Mouse (Mus musculus) cerebellum, adult 8-10 months (tissue): ENCODE measurements around the gene Cldn13.

ENCODE experiments used
- DNase-seq: peaks from one replicate; pipeline ENCODE4 v3.0.0; 2022

Gene Cldn13

DNA sequence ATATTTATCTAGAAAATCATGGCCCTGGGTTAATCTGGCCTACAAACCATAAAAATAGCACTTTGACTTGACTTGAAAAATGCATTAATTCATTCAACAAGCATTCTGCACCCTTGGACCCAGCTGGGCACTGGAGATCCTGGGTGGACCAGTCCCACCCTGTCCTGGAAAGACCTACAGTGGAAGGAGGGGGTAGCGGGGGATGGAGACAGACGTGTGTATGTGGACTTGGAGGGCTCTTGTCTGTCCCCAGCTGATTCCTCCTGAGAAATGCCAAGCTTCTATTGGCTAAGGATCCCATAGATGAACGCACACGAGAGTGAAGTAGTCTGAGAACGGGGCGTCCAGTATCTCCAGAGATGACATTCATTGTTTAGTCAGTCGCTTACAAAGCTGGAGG, 26.8 kb downstream of the Cldn13 start:
- no peak for DNase-seq

DNA sequence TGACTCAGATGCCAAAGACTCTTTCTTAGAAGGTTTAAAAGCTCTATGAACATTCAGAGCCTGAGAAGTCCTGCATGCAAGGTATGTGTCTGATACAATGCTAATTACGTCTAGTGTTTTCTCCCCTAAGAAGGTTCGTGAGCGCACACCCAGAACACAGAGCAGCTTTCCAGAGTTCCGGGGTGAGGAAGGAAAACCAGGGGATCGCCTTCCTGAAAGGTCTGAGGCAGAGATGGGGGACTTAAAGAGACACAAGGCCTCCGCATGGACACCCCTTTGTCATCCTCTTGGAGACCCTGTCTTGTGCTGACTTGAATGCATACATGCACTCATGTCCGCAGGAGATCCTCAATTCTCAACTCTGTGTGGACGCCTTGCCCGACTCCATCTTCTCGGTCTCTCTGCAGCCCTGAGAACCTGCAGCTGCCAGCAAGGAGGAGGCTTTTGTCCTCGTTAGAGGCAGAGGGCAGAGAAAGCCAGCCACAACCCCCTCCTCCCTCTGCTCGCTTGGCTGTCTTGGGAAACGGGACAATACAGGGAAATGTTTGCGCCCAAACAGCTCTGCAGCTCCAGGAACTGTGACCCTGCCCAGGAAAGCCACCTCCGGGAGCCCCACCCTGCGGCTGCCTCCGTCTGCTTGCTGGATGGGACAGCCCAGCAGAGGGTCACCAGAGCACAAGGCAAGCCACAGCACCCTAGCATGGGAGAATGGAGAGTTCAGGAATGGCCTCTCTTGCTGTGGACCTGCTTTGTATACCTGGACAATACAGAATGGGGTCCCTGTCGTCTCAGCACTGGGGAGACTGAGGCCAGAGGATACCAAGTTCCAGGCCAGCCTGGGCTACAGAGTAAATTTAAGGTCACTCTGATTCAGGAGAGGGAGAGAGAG, 27.6 kb downstream of the Cldn13 start:
- no peak for DNase-seq

DNA sequence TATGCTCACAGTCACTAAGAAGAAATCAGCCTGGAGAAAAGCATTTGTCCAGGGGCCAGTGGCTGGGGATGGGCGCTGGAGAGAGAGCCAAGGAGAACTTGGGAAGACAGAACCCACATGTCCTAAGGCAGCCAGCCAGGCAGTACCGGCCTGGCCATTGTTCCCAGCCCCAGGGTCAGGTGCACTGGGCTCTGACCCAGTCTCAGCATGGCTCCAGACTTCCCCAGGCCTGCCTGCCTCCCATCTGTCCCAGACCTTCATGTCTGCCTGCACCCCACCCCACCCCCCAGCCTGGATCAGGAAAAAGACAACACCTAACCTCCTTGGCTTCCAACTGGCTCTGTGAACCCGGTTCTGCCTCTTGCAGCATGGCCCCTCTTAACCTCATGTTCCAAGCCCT, 32.2 kb downstream of the Cldn13 start:
- peak; percentile 69 for DNase-seq

DNA sequence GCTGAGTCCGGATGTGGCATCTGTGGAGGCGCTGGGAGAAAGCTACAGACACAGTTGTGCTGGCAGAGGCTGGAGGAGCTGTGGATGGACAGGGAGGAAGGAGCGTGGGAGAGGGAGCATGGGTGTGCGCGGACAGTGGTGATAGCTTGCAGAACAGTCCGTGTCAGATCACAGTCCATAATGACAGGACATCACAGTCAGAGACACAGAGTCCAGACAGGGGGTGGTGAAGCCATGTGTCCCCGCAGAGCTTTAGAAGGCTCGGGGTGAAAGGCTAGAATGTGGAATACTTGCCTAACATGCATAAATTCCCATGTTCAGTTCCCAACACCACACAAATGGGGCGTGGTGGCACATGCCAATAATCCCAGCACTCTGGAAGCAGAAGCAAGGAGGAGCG, 38.5 kb downstream of the Cldn13 start:
- DNase-seq, result no peak

DNA sequence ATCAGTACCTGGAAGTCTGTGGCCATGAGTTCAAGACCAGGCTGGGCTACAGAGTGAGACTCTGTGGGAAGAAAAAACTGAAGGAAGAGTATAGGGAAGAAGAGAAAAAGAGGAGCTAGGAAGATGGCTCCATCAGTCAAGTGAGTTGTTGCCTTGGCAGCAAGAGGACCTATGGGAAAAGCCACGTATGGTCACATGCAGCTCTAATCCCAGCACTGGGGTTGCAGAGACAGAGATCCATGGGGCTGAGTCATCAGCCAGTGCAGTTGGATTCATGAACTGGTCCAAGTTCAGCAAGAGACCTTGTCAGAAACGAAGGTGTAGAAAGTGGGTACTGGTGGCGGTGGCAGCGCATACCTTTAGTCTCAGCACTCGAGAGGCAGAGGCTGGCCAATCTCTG, 40.1 kb downstream of the Cldn13 start:
- no peak for DNase-seq

DNA sequence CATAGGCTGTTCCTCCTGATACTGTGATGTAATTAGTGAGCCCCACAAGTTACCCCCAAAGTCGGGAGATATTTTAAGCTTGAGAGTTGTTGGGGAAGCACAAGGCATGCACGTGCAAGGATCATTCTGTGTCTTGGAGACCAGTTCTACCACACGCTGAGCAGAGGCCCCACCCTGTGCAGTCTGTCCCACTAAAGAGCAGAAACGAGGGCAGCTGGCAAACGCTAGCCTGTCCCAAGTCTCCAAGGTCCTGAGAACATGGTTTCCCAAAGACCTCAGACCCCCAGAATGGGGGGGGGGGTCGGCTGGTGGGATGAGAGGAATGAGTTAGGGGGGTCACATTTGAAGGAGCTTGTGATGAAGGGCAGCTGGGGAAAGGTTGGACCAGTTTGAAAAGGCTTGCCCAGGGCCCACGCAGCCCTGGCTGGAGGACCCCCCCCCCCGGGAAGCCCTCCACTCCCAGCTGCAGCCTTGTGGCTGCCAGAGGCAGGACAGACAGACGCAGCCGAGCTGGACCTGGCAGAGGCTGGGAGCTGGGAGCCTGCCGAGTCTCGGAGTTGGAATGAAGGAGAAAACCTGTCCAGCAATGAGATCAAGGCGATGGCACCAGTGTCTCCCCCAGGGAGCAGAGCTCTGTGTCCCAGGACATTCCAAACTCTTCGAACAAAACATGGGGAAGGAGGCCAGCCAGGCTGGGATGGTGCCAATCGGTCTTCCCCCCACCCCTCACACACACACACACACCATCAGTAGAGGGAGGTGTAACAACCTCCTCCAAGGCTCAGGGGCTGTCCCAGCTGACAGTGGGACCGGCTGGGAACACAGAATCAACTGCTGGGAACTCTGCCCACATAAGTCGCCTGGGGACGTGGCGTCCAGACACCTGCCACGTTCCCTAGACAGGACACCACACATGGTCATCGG, 41.1 kb downstream of the Cldn13 start:
- DNase-seq, result peak; percentile 6

DNA sequence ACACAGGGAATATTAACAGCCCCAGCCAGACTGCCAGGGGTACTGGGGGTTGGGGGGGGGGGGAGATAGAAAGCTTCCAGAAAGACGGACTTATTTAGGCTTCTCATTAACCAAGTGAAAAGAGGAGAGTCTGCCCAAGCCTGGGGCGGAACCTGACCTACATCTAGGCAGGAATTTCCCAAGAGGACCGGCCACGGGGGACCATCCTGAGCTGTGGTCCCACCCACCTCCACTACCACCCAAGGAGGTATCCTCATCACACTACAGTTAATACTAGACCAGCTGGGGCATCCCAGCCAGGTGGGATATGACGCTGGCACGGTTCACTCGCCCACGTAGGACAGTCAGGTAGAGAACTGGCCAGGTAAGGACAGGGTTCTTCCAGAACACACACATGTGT, 42.3 kb downstream of the Cldn13 start:
- no peak for DNase-seq

GRCm38 (mm10) chr5:134872597-134872996, 42.7 kb downstream of the Cldn13 start:
- DNase-seq, result no peak

DNA sequence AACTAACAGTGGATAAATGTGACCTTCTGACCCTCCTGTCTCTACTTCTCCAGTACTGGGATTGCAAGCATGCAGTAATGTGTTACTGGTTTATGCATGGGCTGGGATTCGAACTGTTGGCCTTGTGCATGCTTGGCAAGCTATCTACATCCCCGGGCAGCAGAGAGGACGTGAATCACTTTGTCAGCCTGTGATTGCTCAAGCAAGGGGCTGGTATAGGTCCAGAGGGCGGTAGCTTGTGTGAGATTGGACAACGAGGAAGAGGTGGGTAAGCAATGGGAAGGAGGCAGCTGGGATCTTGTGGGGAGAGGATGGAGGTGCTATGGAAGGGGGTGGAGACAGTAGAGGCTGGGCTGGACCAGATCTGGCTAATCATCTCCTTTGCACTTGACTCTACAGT, 46.8 kb downstream of the Cldn13 start:
- no peak for DNase-seq

DNA sequence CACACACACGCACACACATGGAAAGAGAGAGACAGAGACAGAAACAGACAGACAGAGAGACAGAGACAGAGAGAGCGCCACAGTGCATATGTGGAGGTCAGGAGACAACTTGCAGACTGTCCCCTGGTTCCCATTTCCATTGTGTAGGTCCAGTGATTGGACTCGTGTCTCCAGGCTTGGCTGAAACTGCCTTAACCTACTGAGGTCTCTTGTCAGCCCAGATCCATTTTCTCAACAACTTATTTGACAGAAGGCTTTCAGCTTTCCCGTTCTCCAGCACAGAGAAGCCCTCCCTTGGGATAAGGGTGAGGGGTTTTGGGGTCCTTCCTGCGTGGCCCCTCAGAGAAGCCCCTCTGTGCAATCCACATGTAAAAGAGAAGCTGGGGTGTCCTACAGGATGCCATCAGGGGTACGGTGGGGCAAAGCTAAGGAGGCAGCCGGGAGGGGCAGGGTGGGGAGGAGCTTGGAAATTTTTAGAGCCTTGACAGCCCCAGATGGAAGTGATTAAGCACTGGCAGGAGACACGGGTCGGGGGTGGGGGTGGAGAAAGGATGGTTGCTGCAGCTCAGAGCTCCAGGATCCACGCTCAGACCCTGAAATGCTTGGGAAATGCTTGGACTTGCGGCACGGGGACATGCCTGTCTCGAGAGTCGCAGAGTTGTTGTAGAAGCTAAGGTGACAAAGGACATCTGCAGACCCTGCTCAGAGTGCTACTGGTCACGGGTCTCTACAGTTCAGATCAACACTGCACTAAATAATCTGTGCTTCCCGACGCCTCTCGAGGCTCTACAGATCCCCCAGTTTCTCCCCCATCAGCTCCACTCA, 47.8 kb downstream of the Cldn13 start:
- DNase-seq, result no peak

- peak; percentile 11 for DNase-seq
Measured at GRCm38 (mm10) chr5:134865158-134865557, 50.2 kb downstream of the Cldn13 start.
